Mouse (Mus musculus) neural tube, embryonic 11.5 days (tissue): ENCODE data around the gene Gm15737. TPM values are rescaled to one million over a fixed set of nuclear protein-coding genes. Genes with fewer than 3 reads are reported as not detected.

Experiments
- ATAC-seq: fragments of 200-750 bp; cut with Nextera tagmentation; 2 replicates; pipeline ENCODE4 v1.8.0; 2017; ENCODE audit warnings: moderate number of reproducible peaks, mild to moderate bottlenecking, moderate TSS enrichment, moderate library complexity; ENCODE audit not compliant: insufficient read depth, low FRiP score, low TSS enrichment
- DNase-seq: peaks from one replicate; pipeline ENCODE4 v3.0.0-alpha.2; 2015; ENCODE audit warnings: low spot score
- H3K27ac ChIP-seq: fragments of 300-500 bp; sonication (generic); 2 replicates; pipeline ENCODE4 v1.5.1; 2014; ENCODE audit warnings: low read depth, mild to moderate bottlenecking, low read length
- H3K27me3 ChIP-seq: fragments of 300-500 bp; sonication (generic); 2 replicates; pipeline ENCODE4 v1.6.1; 2014; ENCODE audit warnings: mild to moderate bottlenecking, low read length, mixed read lengths; ENCODE audit not compliant: control insufficient read depth, insufficient read depth
- H3K36me3 ChIP-seq: fragments of 300-500 bp; sonication (generic); 2 replicates; pipeline ENCODE4 v1.6.1; 2014; ENCODE audit warnings: mild to moderate bottlenecking, low read length, moderate library complexity, mixed read lengths; ENCODE audit not compliant: control insufficient read depth, insufficient read depth
- H3K4me1 ChIP-seq: fragments of 300-500 bp; sonication (generic); 2 replicates; pipeline ENCODE4 v1.6.1; 2014; ENCODE audit warnings: low read length, mixed read lengths; ENCODE audit not compliant: control insufficient read depth, insufficient read depth
- H3K4me2 ChIP-seq: fragments of 300-500 bp; sonication (generic); 2 replicates; pipeline ENCODE4 v1.6.1; 2014; ENCODE audit warnings: low read depth, mild to moderate bottlenecking, moderate library complexity
- H3K4me3 ChIP-seq: fragments of 300-500 bp; sonication (generic); 2 replicates; pipeline ENCODE4 v1.5.1; 2014; ENCODE audit warnings: low read depth, low read length
- H3K9ac ChIP-seq: fragments of 300-500 bp; sonication (generic); 2 replicates; pipeline ENCODE4 v1.6.1; 2014; ENCODE audit warnings: mild to moderate bottlenecking, low read length
- H3K9me3 ChIP-seq: fragments of 300-500 bp; sonication (generic); 2 replicates; pipeline ENCODE4 v1.6.1; 2016; ENCODE audit warnings: low read length; ENCODE audit not compliant: control insufficient read depth
- WGBS: fragments of 180-500 bp; shearing (Covaris S2); extraction: QIAGEN DNeasy Blood & Tissue Kit; methylation state at CpG from one replicate; pipeline ENCODE4 v1.1.7; 2014; 5-methylcytosine and 5-hydroxymethylcytosine counted together
- polyA plus RNA-seq: library from polyadenylated mRNA; unstranded; fragments of >200 nt; fragmentation: Nextera tagmentation; extraction: Ambion mirVana; gene quantifications from 2 replicates; pipeline ENCODE4 v1.2.1, GENCODE M21; 2014

Gm15737 gene
- polyA plus RNA-seq, 1 experiment from 2014 or later: not detected

- H3K36me3 ChIP-seq: no peaks in the 10 kb centered on the region
- H3K27ac ChIP-seq: no peak overlapping the region
- no peaks in the 10 kb centered on the region for H3K27me3 ChIP-seq
- H3K4me1 ChIP-seq: no peaks in the 10 kb centered on the region
- no peak for DNase-seq
- H3K4me2 ChIP-seq: no peak overlapping the region
- no peaks in the 10 kb centered on the region for H3K9me3 ChIP-seq
- WGBS: 72% methylated on average over 10 of the region's 10 CpGs
- no peak for ATAC-seq
- H3K9ac ChIP-seq: no peak overlapping the region
- no peak overlapping the region for H3K4me3 ChIP-seq
These were observed 52.0 kb downstream of the Gm15737 start for GRCm38 (mm10) chr6:92920938-92921689.

DNA sequence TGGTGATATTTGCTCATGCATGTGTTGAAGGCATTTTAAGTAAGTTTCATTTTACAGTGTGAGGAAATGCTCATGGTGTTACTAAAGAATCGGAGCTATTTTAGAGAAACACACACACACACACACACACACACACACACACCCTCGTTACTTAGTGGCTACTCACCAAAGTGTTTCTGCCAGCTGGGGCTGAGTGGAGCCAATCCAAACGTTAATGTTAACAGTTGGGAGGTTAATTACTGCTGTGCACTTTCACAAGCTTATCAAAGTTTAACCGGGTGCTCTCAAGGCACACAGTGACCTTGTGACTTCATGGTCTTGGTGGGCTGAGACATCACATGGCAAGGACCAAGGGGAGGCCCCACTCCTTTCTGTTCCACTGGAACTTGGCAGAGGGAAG is 52.7 kb downstream of the Gm15737 start:
- Histone ChIP-seq H3K27ac (no peak overlapping the region), H3K9me3 (no peaks in the 10 kb centered on the region), H3K4me2 (no peak overlapping the region), H3K36me3 (no peaks in the 10 kb centered on the region), H3K9ac (no peak overlapping the region), H3K4me1 (no peaks in the 10 kb centered on the region), H3K27me3 (no peaks in the 10 kb centered on the region), H3K4me3 (no peak overlapping the region)
- no peak for ATAC-seq
- DNase-seq: no peak
- 68% methylated on average over 4 of the region's 4 CpGs for WGBS

- H3K9me3 ChIP-seq: no peaks in the 10 kb centered on the region
- WGBS: 69% methylated on average over 8 of the region's 8 CpGs
- H3K4me1 ChIP-seq: no peaks in the 10 kb centered on the region
These were observed 55.4 kb downstream of the Gm15737 start for GRCm38 (mm10) chr6:92924536-92924935.

GRCm38 (mm10) chr6:92928261-92928660 is 59.1 kb downstream of the Gm15737 start:
- Histone ChIP-seq H3K36me3 (no peaks in the 10 kb centered on the region), H3K4me2 (no peak overlapping the region), H3K27me3 (no peaks in the 10 kb centered on the region), H3K9ac (no peak overlapping the region), H3K4me3 (no peak overlapping the region), H3K27ac (no peak overlapping the region), H3K4me1 (no peaks in the 10 kb centered on the region), H3K9me3 (no peaks in the 10 kb centered on the region)
- WGBS: 85% methylated on average over 5 of the region's 5 CpGs
- ATAC-seq (no peak), DNase-seq (no peak)

More at GRCm38 (mm10) chr6:92924536-92924935, 55.4 kb downstream of the Gm15737 start:
- Histone ChIP-seq H3K36me3 (no peaks in the 10 kb centered on the region), H3K4me3 (no peak overlapping the region), H3K4me2 (no peak overlapping the region), H3K9ac (no peak overlapping the region), H3K27ac (no peak overlapping the region), H3K27me3 (no peaks in the 10 kb centered on the region)
- DNase-seq: no peak
- ATAC-seq: no peak

Other genes starting within 250 kb of the Gm15737 start
- 6.6 and 7.0 TPM in 2 replicates for gene Prickle2, start 163.2 kb upstream of the Gm15737 start, polyA plus RNA-seq
- gene A730049H05Rik, start 52.9 kb upstream of the Gm15737 start, polyA plus RNA-seq: 0.12 TPM in 1 of 2 replicates, not detected in the other
- gene Adamts9, start 74.1 kb downstream of the Gm15737 start, polyA plus RNA-seq: 1.4 and 2.2 TPM in 2 replicates